Mouse (Mus musculus) small intestine, adult 2 months (tissue): ENCODE data around the gene Doc2g.

Experiments
- CTCF ChIP-seq: fragments of 200-500 bp; IDR thresholded peaks from 2 replicates; pipeline ENCODE4 v1.5.1; 2012; ENCODE audit warnings: low read depth, mild to moderate bottlenecking, control low read depth, inconsistent platforms, low read length, moderate library complexity, mixed read lengths; ENCODE audit not compliant: insufficient replicate concordance, insufficient read length; ENCODE audit errors: extremely low read depth
- POLR2A ChIP-seq: fragments of 200-500 bp; IDR thresholded peaks from 2 replicates; pipeline ENCODE4 v1.6.1; 2012; ENCODE audit warnings: low read depth, mild to moderate bottlenecking, control low read depth, inconsistent platforms, low read length, moderate library complexity

DNA sequence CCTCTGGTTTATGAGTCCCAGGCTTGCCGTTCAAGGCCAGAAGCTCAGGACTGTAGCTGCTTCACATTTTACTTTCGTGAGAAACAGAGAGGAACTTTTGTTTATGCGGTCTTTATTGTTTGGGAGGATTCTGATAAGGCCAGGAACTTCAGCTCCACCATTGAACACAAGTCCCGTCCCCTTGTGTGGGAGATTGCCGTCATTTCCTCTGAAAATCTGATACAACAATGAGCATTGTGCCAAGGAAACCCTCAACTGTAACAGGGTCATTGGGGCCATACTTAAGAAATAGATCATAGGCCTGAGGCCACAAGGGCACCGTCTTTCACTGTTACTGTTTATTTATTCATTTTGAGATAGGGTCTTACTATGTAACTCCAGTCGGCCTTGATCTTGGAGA is 20.1 kb downstream of the Doc2g start:
- TF ChIP-seq CTCF (no peak), POLR2A (no peak)
